Mouse (Mus musculus) limb, embryonic 11.5 days (tissue): ENCODE results near the gene Nsmf. TPM values are rescaled to one million over a fixed set of nuclear protein-coding genes. Genes with fewer than 3 reads are reported as not detected.

Experiments
- ATAC-seq: fragments of 200-750 bp; cut with Nextera tagmentation; 2 replicates; pipeline ENCODE4 v1.8.0; 2017; ENCODE audit warnings: low read depth; ENCODE audit not compliant: insufficient number of reproducible peaks, low FRiP score, low TSS enrichment
- DNase-seq: peaks from one replicate; pipeline ENCODE4 v3.0.0-alpha.2; 2015; ENCODE audit warnings: low spot score
- H3K27ac ChIP-seq: fragments of 300-500 bp; sonication (generic); replicated peaks from 2 replicates; pipeline ENCODE4 v1.5.1; 2014; ENCODE audit warnings: low read depth, mild to moderate bottlenecking, low read length
- H3K27me3 ChIP-seq: fragments of 300-500 bp; sonication (generic); 2 replicates; pipeline ENCODE4 v1.6.1; 2014; ENCODE audit warnings: mild to moderate bottlenecking, low read length, mixed read lengths; ENCODE audit not compliant: control insufficient read depth, insufficient read depth
- H3K36me3 ChIP-seq: fragments of 300-500 bp; sonication (generic); 2 replicates; pipeline ENCODE4 v1.6.1; 2014; ENCODE audit warnings: mild to moderate bottlenecking, low read length, moderate library complexity, mixed read lengths; ENCODE audit not compliant: control insufficient read depth, insufficient read depth
- H3K4me1 ChIP-seq: fragments of 300-500 bp; sonication (generic); 2 replicates; pipeline ENCODE4 v1.6.1; 2014; ENCODE audit warnings: low read length, mixed read lengths; ENCODE audit not compliant: control insufficient read depth, insufficient read depth
- H3K4me2 ChIP-seq: fragments of 300-500 bp; sonication (generic); 2 replicates; pipeline ENCODE4 v1.6.1; 2014; ENCODE audit warnings: low read depth, mild to moderate bottlenecking, moderate library complexity; ENCODE audit not compliant: severe bottlenecking
- H3K4me3 ChIP-seq: fragments of 300-500 bp; sonication (generic); 2 replicates; pipeline ENCODE4 v1.5.1; 2014; ENCODE audit warnings: low read depth, low read length
- H3K9ac ChIP-seq: fragments of 300-500 bp; sonication (generic); 2 replicates; pipeline ENCODE4 v1.6.1; 2014; ENCODE audit warnings: mild to moderate bottlenecking, low read length
- H3K9me3 ChIP-seq: fragments of 300-500 bp; sonication (generic); 2 replicates; pipeline ENCODE4 v1.6.1; 2016; ENCODE audit warnings: low read length; ENCODE audit not compliant: control insufficient read depth
- WGBS: fragments of 180-500 bp; shearing (Covaris S2); extraction: QIAGEN DNeasy Blood & Tissue Kit; methylation state at CpG from one replicate; pipeline ENCODE4 v1.1.7; 2014; 5-methylcytosine and 5-hydroxymethylcytosine counted together
- microRNA-seq: library from miRNA; unstranded; fragments of <30 nt; microRNA quantifications from one replicate; pipeline ENCODE4, GENCODE M21; 2016
- polyA plus RNA-seq: library from polyadenylated mRNA; unstranded; fragments of >200 nt; fragmentation: Nextera tagmentation; extraction: Ambion mirVana; gene quantifications from 2 replicates; pipeline ENCODE4 v1.2.1, GENCODE M21; 2014

Gene Nsmf
- polyA plus RNA-seq, 1 experiment from 2014 or later: 41.7 TPM

DNA sequence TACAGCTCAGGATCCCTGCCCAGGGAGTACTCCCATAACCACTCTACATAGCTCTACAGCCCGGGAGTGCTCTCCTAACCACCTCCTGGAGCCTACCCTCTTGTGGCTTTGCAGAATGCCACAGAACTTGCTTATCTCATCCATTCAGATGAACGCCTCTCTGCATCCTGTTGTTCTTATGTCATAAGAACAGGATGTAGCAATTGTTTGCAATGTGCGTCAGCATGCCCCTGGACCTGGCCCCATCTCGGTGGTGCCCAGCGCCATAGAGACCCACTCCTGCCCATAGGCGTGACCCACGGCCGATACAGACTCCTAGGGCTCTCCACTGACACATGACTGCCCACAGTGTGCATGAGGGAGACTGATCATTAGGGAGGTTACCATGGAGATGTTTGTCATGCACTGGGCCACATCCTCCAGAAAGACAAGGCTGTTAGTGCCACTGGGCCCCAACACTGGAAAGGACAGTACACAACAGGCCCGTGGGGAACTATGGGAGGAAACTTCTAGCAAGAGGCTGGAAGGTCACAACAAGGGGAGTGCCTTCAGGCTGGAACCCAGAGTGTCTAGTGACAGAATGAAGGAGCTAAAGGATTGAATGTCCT is 57.1 kb downstream of the Nsmf start:
- no peaks in the 10 kb centered on the region for H3K4me1 ChIP-seq
- 0 out of 2 replicates have a peak overlapping the region, but pooled peaks have one; percentile 4 for H3K27ac ChIP-seq
- no peak overlapping the region for H3K4me2 ChIP-seq
- no peaks in the 10 kb centered on the region for H3K27me3 ChIP-seq
- WGBS: 75% methylated on average over 9 of the region's 9 CpGs
- H3K36me3 ChIP-seq: no peaks in the 10 kb centered on the region
- no peak for ATAC-seq
- no peak overlapping the region for H3K9ac ChIP-seq
- no peaks in the 10 kb centered on the region for H3K9me3 ChIP-seq
- no peak overlapping the region for H3K4me3 ChIP-seq
- DNase-seq: no peak

Small RNA genes within 50 kb of the gene (microRNA-seq; reads per million reads assigned to microRNA genes)
- not detected for gene Gm24328
- gene Mir7664: not detected

Other genes starting within 250 kb of the Nsmf start
- gene Ehmt1, start 134.7 kb upstream of the Nsmf start, polyA plus RNA-seq: 97.6 and 119 TPM in 2 replicates
- 11.8 and 12.7 TPM in 2 replicates for gene Arrdc1, start 119.1 kb upstream of the Nsmf start, polyA plus RNA-seq
- 27.7 and 34.1 TPM in 2 replicates for gene Zmynd19, start 104.6 kb upstream of the Nsmf start, polyA plus RNA-seq
- 30.7 and 36.6 TPM in 2 replicates for gene Dph7, start 92.0 kb upstream of the Nsmf start, polyA plus RNA-seq
- gene Mrpl41, start 79.3 kb upstream of the Nsmf start, polyA plus RNA-seq: 132 and 136 TPM in 2 replicates
- 5.4 and 6.5 TPM in 2 replicates for gene Pnpla7, start 78.3 kb upstream of the Nsmf start, polyA plus RNA-seq
- gene Entpd8, start 25.9 kb downstream of the Nsmf start, polyA plus RNA-seq: not detected in 2 replicates
- 0.24 TPM in 1 of 2 replicates, not detected in the other for gene Noxa1, start 40.8 kb downstream of the Nsmf start, polyA plus RNA-seq
- 8.8 and 10.0 TPM in 2 replicates for gene Nrarp, start 126.4 kb downstream of the Nsmf start, polyA plus RNA-seq
- gene Tor4a, start 142.5 kb downstream of the Nsmf start, polyA plus RNA-seq: 3.1 and 3.7 TPM in 2 replicates
- gene Nelfb, start 157.1 kb downstream of the Nsmf start, polyA plus RNA-seq: 103 and 106 TPM in 2 replicates
- gene Stpg3, start 160.3 kb downstream of the Nsmf start, polyA plus RNA-seq: 0.19 TPM in 1 of 2 replicates, not detected in the other
- not detected in 2 replicates for gene Fam166a, start 164.4 kb downstream of the Nsmf start, polyA plus RNA-seq
- 526 and 567 TPM in 2 replicates for gene Tubb4b, start 170.3 kb downstream of the Nsmf start, polyA plus RNA-seq
- gene Slc34a3, start 180.0 kb downstream of the Nsmf start, polyA plus RNA-seq: not detected in 2 replicates
- gene Rnf224, start 182.4 kb downstream of the Nsmf start, polyA plus RNA-seq: not detected in 2 replicates
- 6.5 and 8.8 TPM in 2 replicates for gene Rnf208, start 187.9 kb downstream of the Nsmf start, polyA plus RNA-seq
- gene Cysrt1, start 188.1 kb downstream of the Nsmf start, polyA plus RNA-seq: not detected in 2 replicates
- gene AL732309.1, start 192.5 kb downstream of the Nsmf start, polyA plus RNA-seq: 4.0 and 6.6 TPM in 2 replicates
- 11.1 and 14.6 TPM in 2 replicates for gene Tmem203, start 201.1 kb downstream of the Nsmf start, polyA plus RNA-seq
- gene Tprn, start 208.3 kb downstream of the Nsmf start, polyA plus RNA-seq: 5.6 and 5.7 TPM in 2 replicates
- 237 and 242 TPM in 2 replicates for gene Ssna1, start 218.1 kb downstream of the Nsmf start, polyA plus RNA-seq
- gene Anapc2, start 218.1 kb downstream of the Nsmf start, polyA plus RNA-seq: 118 and 120 TPM in 2 replicates
- gene Tmem210, start 233.8 kb downstream of the Nsmf start, polyA plus RNA-seq: not detected in 2 replicates
- gene Lrrc26, start 235.6 kb downstream of the Nsmf start, polyA plus RNA-seq: not detected in 2 replicates